Mouse (Mus musculus) kidney, embryonic 14.5 days (tissue): ENCODE results near the gene Fam71e1. TPM values are rescaled to one million over a fixed set of nuclear protein-coding genes. Genes with fewer than 3 reads are reported as not detected.
A peak's percentile ranks its signal among the peaks of the same experiment; 100 is the strongest.

ENCODE experiments used
- ATAC-seq: fragments of 200-750 bp; cut with Nextera tagmentation; 2 replicates; pipeline ENCODE4 v1.8.0; 2017; ENCODE audit warnings: moderate number of reproducible peaks, mild to moderate bottlenecking, moderate TSS enrichment, moderate library complexity; ENCODE audit not compliant: low FRiP score, low TSS enrichment
- H3K27ac ChIP-seq: fragments of 300-500 bp; sonication (generic); 2 replicates; pipeline ENCODE4 v1.5.1; 2014; ENCODE audit warnings: low read depth, mild to moderate bottlenecking, low read length, moderate library complexity, mixed read lengths
- H3K27me3 ChIP-seq: fragments of 300-500 bp; sonication (generic); 2 replicates; pipeline ENCODE4 v1.6.1; 2014; ENCODE audit warnings: mild to moderate bottlenecking, low read length; ENCODE audit not compliant: control insufficient read depth, insufficient read depth
- H3K36me3 ChIP-seq: fragments of 300-500 bp; sonication (generic); 2 replicates; pipeline ENCODE4 v1.6.1; 2014; ENCODE audit warnings: low read length, mixed read lengths; ENCODE audit not compliant: control insufficient read depth, insufficient read depth
- H3K4me1 ChIP-seq: fragments of 300-500 bp; sonication (generic); 2 replicates; pipeline ENCODE4 v1.6.1; 2014; ENCODE audit warnings: low read length, mixed read lengths; ENCODE audit not compliant: control insufficient read depth, insufficient read depth
- H3K4me2 ChIP-seq: fragments of 300-500 bp; sonication (generic); replicated peaks from 2 replicates; pipeline ENCODE4 v1.6.1; 2014; ENCODE audit warnings: low read depth, mild to moderate bottlenecking, low read length
- H3K4me3 ChIP-seq: fragments of 300-500 bp; sonication (generic); 2 replicates; pipeline ENCODE4 v1.5.1; 2014; ENCODE audit warnings: mild to moderate bottlenecking, low read length
- H3K9ac ChIP-seq: fragments of 300-500 bp; sonication (generic); 2 replicates; pipeline ENCODE4 v1.6.1; 2014; ENCODE audit warnings: low read depth, mild to moderate bottlenecking, low read length, moderate library complexity
- H3K9me3 ChIP-seq: fragments of 300-500 bp; sonication (generic); 2 replicates; pipeline ENCODE4 v1.6.1; 2016; ENCODE audit warnings: low read length; ENCODE audit not compliant: control insufficient read depth
- WGBS: fragments of 180-500 bp; shearing (Covaris S2); extraction: QIAGEN DNeasy Blood & Tissue Kit; methylation state at CpG from one replicate; pipeline ENCODE4 v1.1.7; 2014; 5-methylcytosine and 5-hydroxymethylcytosine counted together
- microRNA-seq: library from miRNA; unstranded; fragments of <30 nt; microRNA quantifications from one replicate; pipeline ENCODE4, GENCODE M21; 2016
- polyA plus RNA-seq: library from polyadenylated mRNA; unstranded; fragments of >200 nt; fragmentation: Nextera tagmentation; extraction: Ambion mirVana; gene quantifications from 2 replicates; pipeline ENCODE4 v1.2.1, GENCODE M21; 2014

The Fam71e1 gene
- polyA plus RNA-seq, 1 experiment from 2014 or later, result 16.6 TPM

DNA sequence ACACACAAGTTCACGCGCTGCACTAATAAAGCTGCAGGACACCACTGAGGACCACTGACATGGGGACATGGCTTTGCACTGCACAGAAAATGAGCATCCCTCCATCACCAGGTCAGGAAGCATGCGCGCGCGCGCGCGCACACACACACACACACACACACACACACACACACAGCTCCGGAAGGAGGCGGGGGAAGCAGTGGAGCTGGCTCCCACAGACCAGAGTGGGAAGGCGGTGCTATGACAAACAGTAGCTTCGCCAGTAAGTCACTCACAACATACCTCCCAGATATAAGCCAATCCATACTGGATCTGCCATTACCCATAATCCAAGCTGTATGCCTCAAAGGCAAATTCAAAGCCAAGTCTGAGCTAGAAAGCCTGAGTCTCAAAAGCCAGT, 50.7 kb downstream of the Fam71e1 start:
- Histone ChIP-seq H3K4me3 (no peak overlapping the region), H3K36me3 (peaks cover 37% of the 10 kb centered on the region), H3K4me1 (peaks cover 4% of the 10 kb centered on the region), H3K9ac (no peak overlapping the region; the same call in 1 of the 2 replicates), H3K27me3 (no peaks in the 10 kb centered on the region), H3K4me2 (peak overlapping the region; percentile 83; the same call in 1 of the 2 replicates), H3K27ac (no peak overlapping the region), H3K9me3 (no peaks in the 10 kb centered on the region)
- ATAC-seq, result no peak
- 94% methylated on average over 13 of the region's 13 CpGs for WGBS

DNA sequence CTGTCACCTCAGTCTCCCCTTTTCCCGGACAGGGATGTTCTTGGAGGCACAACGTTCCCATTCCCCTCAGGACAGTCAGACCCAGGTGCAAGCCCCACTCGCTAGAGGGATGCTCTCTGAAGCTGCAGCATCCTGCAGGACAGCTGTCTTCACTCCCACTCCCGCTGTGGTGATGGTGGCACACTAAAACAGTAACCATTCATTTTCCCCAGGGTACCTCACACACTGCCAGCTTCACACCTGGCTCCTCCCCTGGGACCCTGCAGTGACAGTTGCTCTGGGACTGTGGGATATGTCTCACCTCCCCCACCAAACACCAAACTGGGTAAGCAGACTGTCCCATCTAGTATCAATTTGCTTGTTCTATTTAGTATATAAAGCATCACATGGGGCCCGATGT, 51.3 kb downstream of the Fam71e1 start:
- H3K4me2 ChIP-seq, result peak overlapping the region; percentile 83
- H3K9ac ChIP-seq, result peak overlapping the region; percentile 69
- WGBS, result 11% methylated on average over 5 of the region's 5 CpGs
- no peaks in the 10 kb centered on the region for H3K9me3 ChIP-seq
- H3K27ac ChIP-seq, result no peak overlapping the region
- H3K27me3 ChIP-seq, result no peaks in the 10 kb centered on the region
- peak overlapping the region; percentile 67 for H3K4me3 ChIP-seq
- H3K4me1 ChIP-seq, result peaks cover 4% of the 10 kb centered on the region
- H3K36me3 ChIP-seq, result peaks cover 31% of the 10 kb centered on the region
- ATAC-seq, result no peak

DNA sequence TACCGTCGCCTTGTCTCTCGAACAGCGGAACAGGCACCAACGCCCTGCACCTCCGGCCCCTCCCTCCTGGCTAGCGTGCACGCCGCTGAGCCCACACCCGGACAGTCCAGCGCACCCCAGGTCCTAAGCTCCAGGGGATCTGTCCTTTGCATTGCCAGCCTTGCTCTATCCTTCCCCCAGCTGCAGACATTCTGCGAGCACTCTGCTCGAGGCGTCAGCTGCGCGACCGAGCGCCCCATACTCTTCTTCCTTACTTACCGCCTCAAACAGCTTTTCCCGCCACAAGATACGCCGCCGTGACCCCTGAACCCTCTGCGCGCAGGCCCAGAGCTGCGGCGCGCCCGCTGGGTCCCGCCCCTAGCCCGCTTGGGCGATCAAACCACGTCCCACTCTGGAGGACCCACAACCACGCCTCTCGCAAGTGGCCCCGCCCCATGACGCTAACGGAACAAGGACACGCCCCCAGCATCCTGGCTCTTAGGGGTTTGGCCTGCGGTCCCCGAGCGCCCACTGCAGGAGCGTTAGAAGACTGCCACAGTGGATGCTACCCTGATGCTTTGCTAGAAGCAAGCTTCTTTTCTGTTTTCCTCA, 52.2 kb downstream of the Fam71e1 start, which contains the start of gene Pold1:
Pold1 (minus strand) TSS at position 353 of the 591 bp plus-strand sequence.
- ATAC-seq, result peak; percentile 92
- H3K27me3 ChIP-seq, result no peaks in the 10 kb centered on the region
- H3K36me3 ChIP-seq, result peaks cover 27% of the 10 kb centered on the region
- peaks cover 4% of the 10 kb centered on the region for H3K4me1 ChIP-seq
- H3K4me3 ChIP-seq, result peak within 1 kb of the TSS; percentile 67
- H3K27ac ChIP-seq, result peak within 1 kb of the TSS; percentile 66; the same call in 1 of the 2 replicates
- H3K9ac ChIP-seq, result peak within 1 kb of the TSS; percentile 69
- WGBS, result under 1% methylated on average over 43 of the region's 43 CpGs
- H3K4me2 ChIP-seq, result peak within 1 kb of the TSS; percentile 83
- H3K9me3 ChIP-seq, result no peaks in the 10 kb centered on the region

DNA sequence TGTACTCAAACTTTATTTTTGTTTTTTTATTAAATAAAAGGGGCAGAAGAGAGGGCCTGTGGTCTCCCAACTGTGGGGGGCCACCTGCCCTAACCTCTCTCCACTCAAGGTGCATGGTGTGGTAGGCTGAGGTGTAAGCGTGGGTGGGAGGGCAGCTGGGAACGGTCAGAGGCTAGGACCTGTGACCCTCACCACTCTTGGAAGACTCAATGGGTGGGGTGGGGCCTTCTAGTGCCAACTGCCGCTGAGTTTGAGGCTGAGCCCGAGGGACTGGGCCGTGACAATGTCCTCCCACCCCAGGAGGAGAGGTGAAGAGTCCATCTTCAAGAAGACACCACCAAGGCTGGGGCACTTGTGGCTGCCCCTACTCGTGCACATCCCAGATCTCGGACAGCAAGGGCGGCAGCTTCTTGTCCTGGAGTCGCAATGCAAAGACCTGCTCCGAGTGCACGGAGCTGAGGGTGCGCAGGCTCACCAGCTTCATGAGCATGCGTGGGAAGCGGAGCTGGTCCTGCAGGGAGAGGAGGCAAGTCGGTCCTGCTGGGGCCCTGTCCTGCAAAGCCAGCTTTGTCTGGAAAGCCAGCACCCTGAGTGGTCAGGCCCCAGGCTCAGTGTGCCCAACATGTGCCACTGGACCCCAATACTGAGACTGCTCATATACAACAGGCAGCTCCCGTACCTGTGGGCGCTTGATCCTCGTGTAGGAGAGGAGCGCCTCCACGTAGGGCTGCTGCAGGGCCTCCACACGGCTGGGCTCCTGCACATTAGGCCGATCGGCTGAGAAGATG, 53.4 kb downstream of the Fam71e1 start:
- WGBS, result 93% methylated on average over 23 of the region's 23 CpGs
- H3K36me3 ChIP-seq, result peaks cover 27% of the 10 kb centered on the region
- no peak for ATAC-seq
- H3K9ac ChIP-seq, result no peak overlapping the region
- H3K27me3 ChIP-seq, result no peaks in the 10 kb centered on the region
- no peak overlapping the region for H3K4me3 ChIP-seq
- no peak overlapping the region for H3K27ac ChIP-seq
- H3K4me1 ChIP-seq, result peaks cover 4% of the 10 kb centered on the region
- H3K4me2 ChIP-seq, result no peak overlapping the region
- H3K9me3 ChIP-seq, result no peaks in the 10 kb centered on the region

DNA sequence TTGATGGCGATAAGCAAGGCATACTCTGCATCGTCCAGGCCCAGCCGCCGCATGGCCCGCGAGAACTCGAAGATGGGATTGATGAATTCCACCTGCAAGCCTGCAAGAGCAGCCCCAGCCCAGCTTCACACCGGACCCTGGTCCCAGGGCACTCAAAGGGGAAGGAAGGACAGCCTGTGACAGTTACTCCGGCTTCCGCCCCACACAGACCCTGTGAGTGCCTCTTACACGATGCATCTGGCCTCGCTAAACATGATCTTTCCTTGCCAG, 54.0 kb downstream of the Fam71e1 start:
- WGBS, result 95% methylated on average over 12 of the region's 12 CpGs
- H3K36me3 ChIP-seq, result peaks cover 27% of the 10 kb centered on the region
- no peak for ATAC-seq
- H3K4me1 ChIP-seq, result peaks cover 4% of the 10 kb centered on the region
- no peaks in the 10 kb centered on the region for H3K27me3 ChIP-seq
- no peak overlapping the region for H3K4me2 ChIP-seq
- no peak overlapping the region for H3K27ac ChIP-seq
- H3K9ac ChIP-seq, result no peak overlapping the region
- H3K9me3 ChIP-seq, result no peaks in the 10 kb centered on the region
- H3K4me3 ChIP-seq, result no peak overlapping the region

Small RNAs within 50 kb of the gene (microRNA-seq; reads per million reads assigned to microRNA genes)
- gene Mir7052 (not detected), gene Mir7053 (not detected)

Other genes starting within 250 kb of the Fam71e1 start
- 1.3 and 1.6 TPM in 2 replicates for gene 1700028J19Rik, start 249.9 kb upstream of the Fam71e1 start, polyA plus RNA-seq
- gene 2410002F23Rik, start 249.9 kb upstream of the Fam71e1 start, polyA plus RNA-seq, result 119 and 143 TPM in 2 replicates
- not detected in 2 replicates for gene Acp4, start 239.2 kb upstream of the Fam71e1 start, polyA plus RNA-seq
- not detected in 2 replicates for gene Gm15517, start 235.1 kb upstream of the Fam71e1 start, polyA plus RNA-seq
- 3.4 TPM in 2 replicates for gene Clec11a, start 189.7 kb upstream of the Fam71e1 start, polyA plus RNA-seq
- gene Shank1, start 186.3 kb upstream of the Fam71e1 start, polyA plus RNA-seq, result 1.3 and 1.9 TPM in 2 replicates
- gene Syt3, start 112.5 kb upstream of the Fam71e1 start, polyA plus RNA-seq, result 1.4 and 2.3 TPM in 2 replicates
- gene 1700008O03Rik, start 110.8 kb upstream of the Fam71e1 start, polyA plus RNA-seq, result 1.0 and 1.5 TPM in 2 replicates
- 0.50 and 0.70 TPM in 2 replicates for gene Lrrc4b, start 67.6 kb upstream of the Fam71e1 start, polyA plus RNA-seq
- 0.88 and 1.6 TPM in 2 replicates for gene Aspdh, start 31.2 kb upstream of the Fam71e1 start, polyA plus RNA-seq
- gene Josd2, start 28.6 kb upstream of the Fam71e1 start, polyA plus RNA-seq, result 64.9 and 78.9 TPM in 2 replicates
- 122 and 138 TPM in 2 replicates for gene Emc10, start 52 bp upstream of the Fam71e1 start, polyA plus RNA-seq
- 0.06 and 0.18 TPM in 2 replicates for gene Mybpc2, start 28.1 kb downstream of the Fam71e1 start, polyA plus RNA-seq
- not detected in 2 replicates for gene Spib, start 35.5 kb downstream of the Fam71e1 start, polyA plus RNA-seq
- gene Pold1, start 52.3 kb downstream of the Fam71e1 start, polyA plus RNA-seq, result 51.6 and 69.5 TPM in 2 replicates
- gene Nr1h2, start 57.4 kb downstream of the Fam71e1 start, polyA plus RNA-seq, result 69.1 and 69.8 TPM in 2 replicates
- gene Napsa, start 75.8 kb downstream of the Fam71e1 start, polyA plus RNA-seq, result 5.0 and 7.0 TPM in 2 replicates
- 0.18 and 0.26 TPM in 2 replicates for gene Kcnc3, start 94.1 kb downstream of the Fam71e1 start, polyA plus RNA-seq
- gene Myh14, start 174.3 kb downstream of the Fam71e1 start, polyA plus RNA-seq, result 1.3 and 1.8 TPM in 2 replicates
- not detected in 2 replicates for gene Izumo2, start 212.2 kb downstream of the Fam71e1 start, polyA plus RNA-seq